In genomic region chr15:62176076-62176475, GRCm38 (mm10) we compare ENCODE assay signal across 25 mouse cellular contexts.
"Had no signal": no experiment of that assay in that cellular context is flagged by ENCODE, and none has a peak within 500 bp of the region (broad histone marks: within the 10 kb centered on the region; RNA-seq: fewer than 3 reads in every experiment).

No protein-coding gene starts in this region.

- H3K36me3 ChIP-seq: embryonic facial prominence, embryonic 10.5 days; embryonic facial prominence, embryonic 12.5 days; embryonic facial prominence, embryonic 13.5 days; embryonic facial prominence, embryonic 15.5 days; forebrain, embryonic 10.5 days; forebrain, embryonic 12.5 days; forebrain, embryonic 15.5 days; heart, embryonic 10.5 days had no signal

- H3K27me3 ChIP-seq: embryonic facial prominence, embryonic 12.5 days; embryonic facial prominence, embryonic 13.5 days; embryonic facial prominence, embryonic 15.5 days; forebrain, embryonic 12.5 days; forebrain, embryonic 13.5 days; forebrain, embryonic 15.5 days had no signal

- H3K9me3 ChIP-seq: embryonic facial prominence, embryonic 10.5 days; embryonic facial prominence, embryonic 12.5 days; embryonic facial prominence, embryonic 13.5 days; embryonic facial prominence, embryonic 15.5 days; forebrain, embryonic 10.5 days; forebrain, embryonic 12.5 days; forebrain, embryonic 13.5 days; forebrain, embryonic 15.5 days; heart, embryonic 10.5 days had no signal

- DNase-seq: cerebellum, postnatal 10 days; cerebellum, postnatal 14 days; cerebellum, postnatal 25 days; cerebellum, postnatal 36 days; embryo, embryonic 11 days; forebrain, postnatal 0 days; gastrocnemius, adult 2 months; gastrocnemius, postnatal 10 days; gastrocnemius, postnatal 14 days; gastrocnemius, postnatal 25 days; gastrocnemius, postnatal 36 days; heart, adult 11 months; heart, adult 18-20 months; heart, adult 2 months had no signal

- H3K4me3 ChIP-seq: embryonic facial prominence, embryonic 10.5 days; embryonic facial prominence, embryonic 12.5 days; embryonic facial prominence, embryonic 13.5 days; embryonic facial prominence, embryonic 15.5 days; erythroblast, embryonic 14.5 days; forebrain, embryonic 10.5 days; forebrain, embryonic 12.5 days; forebrain, embryonic 13.5 days; forebrain, embryonic 15.5 days; gastrocnemius, adult 2 months; heart, adult 2 months; heart, embryonic 10.5 days had no signal

- H3K27ac ChIP-seq: embryonic facial prominence, embryonic 10.5 days; embryonic facial prominence, embryonic 12.5 days; embryonic facial prominence, embryonic 13.5 days; embryonic facial prominence, embryonic 15.5 days; forebrain, embryonic 10.5 days; forebrain, embryonic 12.5 days; forebrain, embryonic 13.5 days; forebrain, embryonic 15.5 days; gastrocnemius, adult 2 months; heart, adult 2 months; heart, embryonic 10.5 days had no signal

- H3K4me2 ChIP-seq: embryonic facial prominence, embryonic 12.5 days; embryonic facial prominence, embryonic 13.5 days; embryonic facial prominence, embryonic 15.5 days; forebrain, embryonic 12.5 days; forebrain, embryonic 13.5 days; forebrain, embryonic 15.5 days; heart, embryonic 11.5 days had no signal

- H3K9ac ChIP-seq: embryonic facial prominence, embryonic 12.5 days; embryonic facial prominence, embryonic 13.5 days; embryonic facial prominence, embryonic 15.5 days; forebrain, embryonic 12.5 days; forebrain, embryonic 13.5 days; forebrain, embryonic 15.5 days; forebrain, postnatal 0 days had no signal

- H3K4me1 ChIP-seq: embryonic facial prominence, embryonic 13.5 days; embryonic facial prominence, embryonic 15.5 days; forebrain, embryonic 13.5 days; forebrain, embryonic 15.5 days had no signal
